Mouse (Mus musculus) thymus, adult 2 months (tissue): Measurements from ENCODE around the gene Ankrd22.

Experiments
- CTCF ChIP-seq: fragments of 200-500 bp; IDR thresholded peaks from 2 replicates; pipeline ENCODE4 v1.5.1; 2012; ENCODE audit warnings: mild to moderate bottlenecking, control low read depth, low read length, moderate library complexity, borderline replicate concordance; ENCODE audit not compliant: control insufficient read depth, poor library complexity, insufficient read depth; ENCODE audit errors: extremely low read depth
- POLR2A ChIP-seq: fragments of 200-500 bp; IDR thresholded peaks from 2 replicates; pipeline ENCODE4 v1.6.1; 2012; ENCODE audit warnings: mild to moderate bottlenecking, low read length, control low read depth, moderate library complexity; ENCODE audit not compliant: control insufficient read depth, poor library complexity, insufficient read depth; ENCODE audit errors: extremely low read depth

GRCm38 (mm10) chr19:34195031-34195430 lies 29.2 kb upstream of the Ankrd22 start:
- no peak for TF ChIP-seq CTCF
- no peak for TF ChIP-seq POLR2A
